ENCODE assay signal across 8 mouse cellular contexts in genomic region chr16:27388761-27389451, GRCm38 (mm10). TPM values are rescaled to one million over a fixed set of nuclear protein-coding genes. Genes with fewer than 3 reads are reported as not detected.
DNase-seq lines count a peak whose midpoint lies in the region; ATAC-seq and TF ChIP-seq lines count a peak whose summit lies in the region.

TSS of gene Ccdc50 (plus strand) at chr16:27388869.

- under 1% methylated on average over 69 of the region's 69 CpGs for WGBS in bone marrow, adult 2 months
- under 1% methylated on average over 61 of the region's 69 CpGs for WGBS in heart, embryonic 10.5 days
- WGBS in kidney, embryonic 14.5 days = 0% methylated on average over 49 of the region's 69 CpGs
- WGBS in liver, embryonic 11.5 days = under 1% methylated on average over 68 of the region's 69 CpGs

- no peaks in the 10 kb centered on the region for H3K9me3 ChIP-seq in heart, embryonic 10.5 days
- no peaks in the 10 kb centered on the region for H3K9me3 ChIP-seq in kidney, embryonic 14.5 days (ENCODE audit: control insufficient read depth, low read length)
- no peaks in the 10 kb centered on the region for H3K9me3 ChIP-seq in liver, embryonic 11.5 days (ENCODE audit: control insufficient read depth, low read length)

- H3K4me2 ChIP-seq in kidney, embryonic 14.5 days (replicated peaks; ENCODE audit: low read depth, low read length) = peak within 1 kb of the TSS; percentile 70
- H3K4me2 ChIP-seq in liver, embryonic 11.5 days = peak within 1 kb of the TSS; percentile 77

- H3K4me1 ChIP-seq in bone marrow, adult 2 months (ENCODE audit: control insufficient read depth, insufficient read depth, low read length) = no peaks in the 10 kb centered on the region; the same call in 1 of the 2 replicates
- H3K4me1 ChIP-seq in embryonic fibroblast, embryonic 13.5 days (ENCODE audit: control insufficient read depth, insufficient read depth, low read length) = peaks cover 7% of the 10 kb centered on the region
- H3K4me1 ChIP-seq in heart, embryonic 10.5 days = peaks cover 20% of the 10 kb centered on the region; the same call in 1 of the 2 replicates
- peaks cover 9% of the 10 kb centered on the region; the same call in 1 of the 2 replicates for H3K4me1 ChIP-seq in kidney, embryonic 14.5 days (ENCODE audit: control insufficient read depth, insufficient read depth, low read length)
- peaks cover 7% of the 10 kb centered on the region for H3K4me1 ChIP-seq in liver, embryonic 11.5 days (replicated peaks; ENCODE audit: control insufficient read depth, insufficient read depth, low read length)

- peak within 1 kb of the TSS; percentile 98 for H3K9ac ChIP-seq in kidney, embryonic 14.5 days (ENCODE audit: low read depth, low read length)
- peak within 1 kb of the TSS; percentile 95 for H3K9ac ChIP-seq in liver, embryonic 11.5 days (ENCODE audit: low read depth, low read length)

- peak; percentile 53; the same call in 1 of the 2 replicates for TF ChIP-seq POLR2A in bone marrow, adult 2 months (IDR thresholded peaks at IDR 0.05; ENCODE audit: borderline replicate concordance, control insufficient read depth, low read depth, low read length)
- peak; percentile 50 for TF ChIP-seq POLR2A in embryonic fibroblast, embryonic 13.5 days (IDR thresholded peaks at IDR 0.05; ENCODE audit: low read depth, low read length)

- no peak for TF ChIP-seq CTCF in bone marrow, adult 2 months (IDR thresholded peaks at IDR 0.05; ENCODE audit: control insufficient read depth, insufficient read depth, low read length)
- TF ChIP-seq CTCF in embryonic fibroblast, embryonic 13.5 days (IDR thresholded peaks at IDR 0.05; ENCODE audit: borderline replicate concordance, insufficient read depth, low read length) = no peak

- peak within 1 kb of the TSS; percentile 72 for H3K4me3 ChIP-seq in bone marrow, adult 2 months (replicated peaks; ENCODE audit: control insufficient read depth, low read depth, low read length)
- peak within 1 kb of the TSS; percentile 93 for H3K4me3 ChIP-seq in embryonic fibroblast, embryonic 13.5 days (ENCODE audit: insufficient read depth, low read length)
- peak within 1 kb of the TSS; percentile 88 for H3K4me3 ChIP-seq in heart, embryonic 10.5 days
- peak within 1 kb of the TSS; percentile 90 for H3K4me3 ChIP-seq in kidney, embryonic 14.5 days (ENCODE audit: low read length)
- peak within 1 kb of the TSS; percentile 91 for H3K4me3 ChIP-seq in liver, embryonic 11.5 days (ENCODE audit: low read depth, low read length)

- peak; percentile 89 for DNase-seq in A20 (ENCODE audit: low read depth, low spot score)
- peak; percentile 92 for DNase-seq in heart, embryonic 10.5 days (ENCODE audit: low spot score)
- DNase-seq in liver, embryonic 11.5 days (ENCODE audit: low spot score) = peak; percentile 81
- DNase-seq in naive thymus-derived CD4-positive, alpha-beta T cell, adult 2 months (ENCODE audit: low read depth) = peak; percentile 55
- peak; percentile 66 for DNase-seq in splenic B cell, adult 2 months (ENCODE audit: low read depth, low spot score)

- ATAC-seq in kidney, embryonic 14.5 days (ENCODE audit: low FRiP score, low TSS enrichment) = peak; percentile 99
- ATAC-seq in liver, embryonic 11.5 days (replicated peaks; ENCODE audit: low FRiP score) = peak; percentile 92

- H3K27me3 ChIP-seq in heart, embryonic 10.5 days (ENCODE audit: insufficient read depth, poor library complexity, severe bottlenecking) = no peaks in the 10 kb centered on the region
- H3K27me3 ChIP-seq in kidney, embryonic 14.5 days (ENCODE audit: control insufficient read depth, insufficient read depth, low read length) = no peaks in the 10 kb centered on the region
- H3K27me3 ChIP-seq in liver, embryonic 11.5 days (replicated peaks; ENCODE audit: control insufficient read depth, insufficient read depth, low read length) = no peaks in the 10 kb centered on the region
- no peaks in the 10 kb centered on the region for H3K27me3 ChIP-seq in splenic B cell, adult 2 months (ENCODE audit: control insufficient read depth, insufficient read depth, low read length, poor library complexity, severe bottlenecking)

- peak within 1 kb of the TSS; percentile 88 for H3K27ac ChIP-seq in bone marrow, adult 2 months (ENCODE audit: control insufficient read depth, insufficient read depth, low read depth, low read length, poor library complexity)
- H3K27ac ChIP-seq in embryonic fibroblast, embryonic 13.5 days (ENCODE audit: insufficient read depth, low read length) = peak within 1 kb of the TSS; percentile 95
- H3K27ac ChIP-seq in heart, embryonic 10.5 days = peak within 1 kb of the TSS; percentile 99
- H3K27ac ChIP-seq in kidney, embryonic 14.5 days (ENCODE audit: low read depth, low read length) = peak within 1 kb of the TSS; percentile 95
- peak within 1 kb of the TSS; percentile 91 for H3K27ac ChIP-seq in liver, embryonic 11.5 days (ENCODE audit: low read depth, low read length)

- H3K36me3 ChIP-seq in heart, embryonic 10.5 days = no peaks in the 10 kb centered on the region
- no peaks in the 10 kb centered on the region for H3K36me3 ChIP-seq in kidney, embryonic 14.5 days (ENCODE audit: control insufficient read depth, insufficient read depth, low read length)
- H3K36me3 ChIP-seq in liver, embryonic 11.5 days (ENCODE audit: control insufficient read depth, insufficient read depth, low read length) = no peaks in the 10 kb centered on the region
- H3K36me3 ChIP-seq in splenic B cell, adult 2 months (ENCODE audit: control insufficient read depth, insufficient read depth, low read length, poor library complexity, severe bottlenecking) = no peaks in the 10 kb centered on the region

RNA-seq across cellular contexts. Expression of gene Ccdc50, which starts in this region (rescaled TPM):
- 8.3 and 8.9 TPM in 2 replicates for polyA plus RNA-seq in bone marrow, adult 2 months (2011; ENCODE audit: insufficient read depth, insufficient read length, low replicate concordance, missing spikeins)
- 69.8 and 72.6 TPM in 2 replicates for polyA plus RNA-seq in embryonic fibroblast, embryonic 13.5 days (2011; ENCODE audit: insufficient read length, low read depth, missing spikeins)
- 43.4 and 45.8 TPM in 2 replicates for polyA plus RNA-seq in heart, embryonic 10.5 days (2016; fragmentation: Nextera tagmentation; extraction: Ambion mirVana)
- polyA plus RNA-seq in kidney, embryonic 14.5 days (2014; fragmentation: Nextera tagmentation; extraction: Ambion mirVana) = 57.3 and 86.1 TPM in 2 replicates
- 40.7 and 42.3 TPM in 2 replicates for polyA plus RNA-seq in liver, embryonic 11.5 days (2014; fragmentation: Nextera tagmentation; extraction: Ambion mirVana)

Comparison
In these comparisons a context has a peak if more than half of its experiments do, and no peak if none do; other contexts are left out.
1. Peak in every context shown above with its lines: DNase-seq, ATAC-seq, H3K4me3 ChIP-seq and H3K27ac ChIP-seq.